Mouse (Mus musculus) cerebellum, adult 2 months (tissue): ENCODE measurements around the gene Gpr65.

ENCODE experiments used
- CTCF ChIP-seq: fragments of 200-500 bp; IDR thresholded peaks from 2 replicates; pipeline ENCODE4 v1.5.1; 2011; ENCODE audit warnings: low read depth, mild to moderate bottlenecking, control low read depth, low read length, moderate library complexity, borderline replicate concordance; ENCODE audit not compliant: insufficient read depth
- POLR2A ChIP-seq: fragments of 200-500 bp; IDR thresholded peaks from 2 replicates; pipeline ENCODE4 v1.6.1; 2011; ENCODE audit warnings: low read length, control low read depth, borderline replicate concordance; ENCODE audit not compliant: insufficient read depth

- TF ChIP-seq CTCF (no peak), POLR2A (no peak)
These were observed 8.9 kb upstream of the Gpr65 start for GRCm38 (mm10) chr12:98259518-98259852.
